Mouse (Mus musculus) lung, adult 2 months (tissue): ENCODE results near the gene Scyl1.

Experiments used
- CTCF ChIP-seq: fragments of 200-500 bp; IDR thresholded peaks from 2 replicates; pipeline ENCODE4 v1.5.1; 2011; ENCODE audit warnings: mild to moderate bottlenecking, low read length, control low read depth; ENCODE audit not compliant: insufficient read depth
- POLR2A ChIP-seq: fragments of 200-500 bp; IDR thresholded peaks from 2 replicates; pipeline ENCODE4 v1.6.1; 2011; ENCODE audit warnings: low read depth, mild to moderate bottlenecking, control low read depth, low read length, borderline replicate concordance; ENCODE audit errors: extremely low read depth

DNA sequence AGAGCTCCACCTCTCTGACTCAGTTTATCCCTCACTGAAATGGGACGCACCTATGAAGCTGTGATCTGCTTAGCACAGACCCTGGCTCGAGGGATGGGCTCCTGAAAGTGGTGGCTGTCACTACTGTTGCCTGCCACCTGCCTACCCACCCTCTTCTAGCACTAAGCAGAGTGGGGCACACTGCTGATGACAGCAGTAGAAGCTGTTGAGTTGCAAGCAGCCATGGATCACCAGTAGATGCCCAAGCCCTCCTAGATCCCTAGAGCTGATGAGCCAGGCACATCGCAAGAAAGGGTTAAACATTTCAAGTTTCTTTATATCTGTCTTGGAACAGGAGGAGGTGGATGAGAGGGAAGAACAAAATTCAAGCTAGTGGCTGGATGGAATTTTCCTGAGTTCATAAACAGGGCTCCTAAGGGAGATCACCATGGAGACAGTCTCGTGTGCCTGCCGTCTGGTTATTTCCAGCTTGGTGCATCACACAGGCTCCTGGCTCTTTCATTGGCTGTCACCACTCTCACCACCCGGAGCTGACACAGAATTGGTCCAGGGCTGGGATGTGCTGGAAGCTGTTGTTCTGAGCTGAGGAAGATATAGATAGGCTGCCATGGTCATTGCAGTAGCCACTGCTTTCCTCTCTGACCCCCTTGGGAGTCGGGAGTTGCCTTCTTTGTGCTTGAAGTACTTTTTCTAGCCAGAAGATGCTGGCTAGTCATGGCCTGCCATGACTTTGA, 40.7 kb upstream of the Scyl1 start:
- TF ChIP-seq CTCF (no peak), POLR2A (peak; percentile 59; the same call in 1 of the 2 replicates)
